Mouse (Mus musculus) CD4-positive naive resting alpha-beta T cell, adult 76 days (primary cell): ENCODE measurements around the gene Gm15128. TPM values are rescaled to one million over a fixed set of nuclear protein-coding genes. Genes with fewer than 3 reads are reported as not detected.

ENCODE experiments used
- total RNA-seq: library from RNA; stranded (reverse); gene quantifications from one replicate; pipeline ENCODE4 v1.2.4, GENCODE M21; 2023

Gm15128 gene
- not detected for total RNA-seq

DNA sequence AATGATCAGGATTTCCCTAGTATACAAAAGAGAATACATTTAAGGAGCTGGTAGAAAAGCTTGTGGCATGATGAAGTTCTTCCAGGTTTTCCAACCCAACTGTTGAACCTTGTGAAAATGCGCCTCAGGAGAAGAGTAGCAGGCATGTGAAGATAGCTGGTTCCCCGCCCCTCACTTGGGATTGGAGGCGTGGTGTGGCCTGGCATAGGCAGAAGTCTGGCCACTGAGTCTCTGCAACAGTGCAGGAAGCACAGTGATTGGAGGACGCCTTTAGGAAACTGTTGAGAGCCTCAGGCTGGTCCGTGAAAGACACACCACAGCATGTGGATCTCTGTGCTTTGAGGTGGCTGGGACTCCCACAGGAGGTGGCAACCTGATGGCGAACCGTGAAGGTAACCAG is at the start of gene Gm15128:
Gm15128 (plus strand) TSS at position 301 of the 400 bp plus-strand sequence.

Other genes with a start within 250 kb of the Gm15128 start
- gene Lrch2, start 211.9 kb upstream of the Gm15128 start, total RNA-seq = not detected
- gene Gm15080, start 227.0 kb downstream of the Gm15128 start, total RNA-seq = not detected